Mouse (Mus musculus) myocyte (in vitro differentiated cells): ENCODE measurements around the gene Klf4.

ENCODE experiments used
- CEBPB ChIP-seq: IDR thresholded peaks from 2 replicates; pipeline ENCODE4 v1.6.1; 2011; ENCODE audit warnings: mild to moderate bottlenecking, moderate library complexity; ENCODE audit not compliant: poor library complexity, insufficient read depth, severe bottlenecking
- E2F4 ChIP-seq: IDR thresholded peaks from one replicate; pipeline ENCODE4 v1.6.1; 2011; ENCODE audit warnings: mild to moderate bottlenecking, control low read depth, moderate library complexity; ENCODE audit not compliant: insufficient read depth
- MAX ChIP-seq: IDR thresholded peaks from one replicate; pipeline ENCODE4 v1.6.1; 2011; ENCODE audit warnings: low read depth, mild to moderate bottlenecking, control low read depth
- MYOD1 ChIP-seq, 3 experiments: IDR thresholded peaks; one replicate each; pipeline ENCODE4 v1.6.1; 2011; ENCODE audit warnings: control low read depth in 2 of 3, low read depth in 2 of 3, mild to moderate bottlenecking in 2 of 3, moderate library complexity in 1 of 3; ENCODE audit not compliant: insufficient read length in 2 of 3, control insufficient read depth in 1 of 3
- MYOG ChIP-seq, 3 experiments: IDR thresholded peaks; one replicate each; pipeline ENCODE4 v1.6.1; 2011; ENCODE audit warnings: control low read depth in 2 of 3, low read depth in 2 of 3, mild to moderate bottlenecking in 2 of 3; ENCODE audit not compliant: insufficient read length in 2 of 3, control insufficient read depth in 1 of 3, insufficient read depth in 1 of 3
- POLR2A ChIP-seq: IDR thresholded peaks from one replicate; pipeline ENCODE4 v1.6.1; 2011; ENCODE audit warnings: low read depth, mild to moderate bottlenecking, control low read depth, moderate library complexity; ENCODE audit not compliant: insufficient read length
- POLR2AphosphoS2 ChIP-seq: IDR thresholded peaks from one replicate; pipeline ENCODE4 v1.6.1; 2011; ENCODE audit warnings: low read depth, control low read depth; ENCODE audit not compliant: insufficient read length
- REST ChIP-seq: IDR thresholded peaks from one replicate; pipeline ENCODE4 v1.6.1; 2011; ENCODE audit warnings: mild to moderate bottlenecking, control low read depth, moderate library complexity; ENCODE audit not compliant: insufficient read depth, insufficient read length
- SRF ChIP-seq: IDR thresholded peaks from one replicate; pipeline ENCODE4 v1.6.1; 2011; ENCODE audit warnings: low read depth; ENCODE audit not compliant: control insufficient read depth, insufficient read length
- TCF12 ChIP-seq: IDR thresholded peaks from one replicate; pipeline ENCODE4 v1.6.1; 2011; ENCODE audit warnings: mild to moderate bottlenecking, control low read depth; ENCODE audit not compliant: poor library complexity, insufficient read depth, severe bottlenecking
- TCF3 ChIP-seq: IDR thresholded peaks from one replicate; pipeline ENCODE4 v1.6.1; 2011; ENCODE audit warnings: low read depth, control low read depth; ENCODE audit not compliant: insufficient read length
- USF1 ChIP-seq: IDR thresholded peaks from one replicate; pipeline ENCODE4 v1.6.1; 2011; ENCODE audit warnings: low read depth, mild to moderate bottlenecking, control low read depth, moderate library complexity

GRCm38 (mm10) chr4:55527931-55528330 is 4.3 kb downstream of the Klf4 start:
- TF ChIP-seq MYOG (IDR thresholded peaks at IDR 0.05; ENCODE audit: control insufficient read depth in 1 of 3, insufficient read depth in 1 of 3, insufficient read length in 2 of 3, low read depth in 2 of 3) (no peak), USF1 (no peak), POLR2AphosphoS2 (peak; percentile 37), POLR2A (no peak), CEBPB (no peak), TCF12 (no peak), MYOD1 (IDR thresholded peaks at IDR 0.05; ENCODE audit: control insufficient read depth in 1 of 3, insufficient read length in 2 of 3, low read depth in 2 of 3) (no peak), MAX (no peak), E2F4 (no peak), REST (no peak), SRF (no peak), TCF3 (no peak)
